Comparison of ENCODE assay signal across 13 mouse cellular contexts in the genomic region with DNA sequence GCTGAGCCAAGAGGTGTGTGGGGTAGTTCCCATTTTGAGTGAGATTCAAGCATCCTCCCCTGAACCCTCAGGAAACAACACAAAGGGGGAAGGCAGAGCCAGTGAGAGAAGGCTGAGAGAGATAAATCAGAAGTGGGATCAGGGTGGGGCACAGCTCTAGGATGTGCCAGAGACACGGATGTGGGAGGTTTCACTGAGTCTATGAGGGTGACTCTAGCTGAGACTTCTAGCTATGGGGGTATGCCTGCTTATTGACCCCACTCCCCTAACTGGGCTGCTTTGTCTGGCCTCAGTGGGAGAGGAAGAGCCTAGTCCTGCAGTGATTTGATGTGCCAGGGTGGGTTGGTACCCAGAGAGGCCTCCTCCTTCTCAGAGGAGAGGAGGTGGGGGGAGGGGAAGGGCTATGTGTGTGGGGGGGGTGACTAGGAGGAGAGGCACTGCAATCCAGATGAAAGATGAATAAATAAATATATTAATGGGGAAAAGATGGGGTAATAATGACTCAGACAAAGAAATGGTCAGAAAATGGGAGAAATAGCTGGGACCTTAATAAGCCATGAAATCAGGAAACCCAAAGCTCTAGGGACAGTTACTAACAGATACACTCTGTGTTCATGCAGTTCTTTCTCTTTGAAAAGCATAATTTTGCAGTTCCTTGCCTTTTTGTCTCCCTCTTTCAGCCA.
"Had no signal": no experiment of that assay in that cellular context is flagged by ENCODE, and none has a peak within 500 bp of the region (broad histone marks: within the 10 kb centered on the region; RNA-seq: fewer than 3 reads in every experiment).

No protein-coding gene starts in this region.

- H3K9ac ChIP-seq: liver, embryonic 15.5 days; lung, embryonic 14.5 days; midbrain, embryonic 15.5 days; stomach, embryonic 15.5 days had no signal

- DNase-seq: kidney, adult 11 months; kidney, postnatal 36 days; lung, embryonic 14.5 days; lung, postnatal 14 days; right cerebral cortex, postnatal 14 days; thymus, adult 2 months; thymus, postnatal 25 days had no signal

- H3K4me3 ChIP-seq: liver, embryonic 15.5 days; megakaryocyte, embryonic 14.5 days; midbrain, embryonic 15.5 days; stomach, embryonic 15.5 days had no signal

- H3K27me3 ChIP-seq: liver, embryonic 15.5 days; megakaryocyte, embryonic 14.5 days; midbrain, embryonic 15.5 days; stomach, embryonic 15.5 days had no signal

- H3K27ac ChIP-seq: liver, embryonic 15.5 days; macrophage; midbrain, embryonic 15.5 days; stomach, embryonic 15.5 days had no signal

- H3K4me2 ChIP-seq: liver, embryonic 11.5 days; liver, embryonic 15.5 days; lung, embryonic 14.5 days; midbrain, embryonic 15.5 days; stomach, embryonic 15.5 days had no signal

- ATAC-seq: midbrain, embryonic 15.5 days had no signal

- H3K4me1 ChIP-seq: liver, embryonic 15.5 days; megakaryocyte, embryonic 14.5 days; midbrain, embryonic 15.5 days; stomach, embryonic 15.5 days had no signal

- H3K36me3 ChIP-seq: liver, embryonic 15.5 days; midbrain, embryonic 15.5 days; stomach, embryonic 15.5 days had no signal

- H3K9me3 ChIP-seq: liver, embryonic 15.5 days; midbrain, embryonic 15.5 days; stomach, embryonic 15.5 days had no signal
